Mouse (Mus musculus) bone marrow macrophage, adult 2 months (primary cell): ENCODE data around the gene Arhgap33.

ENCODE experiments used
- CTCF ChIP-seq: IDR thresholded peaks from 2 replicates; pipeline ENCODE4 v1.5.1; 2012; ENCODE audit warnings: low read depth, mild to moderate bottlenecking, low read length, moderate library complexity
- POLR2A ChIP-seq: IDR thresholded peaks from 2 replicates; pipeline ENCODE4 v1.6.1; 2012; ENCODE audit warnings: mild to moderate bottlenecking, low read depth, low read length, borderline replicate concordance

- TF ChIP-seq CTCF, result no peak
- no peak for TF ChIP-seq POLR2A
Observed at GRCm38 (mm10) chr7:30524487-30524886, 10.4 kb downstream of the Arhgap33 start.
